Mouse (Mus musculus) kidney, adult 2 months (tissue): ENCODE data around the gene Tmem116.

Experiments used
- CTCF ChIP-seq: fragments of 200-500 bp; conservative IDR thresholded peaks from 2 replicates; pipeline ENCODE4 v1.5.1; 2011; ENCODE audit warnings: low read depth, mild to moderate bottlenecking, control low read depth, low read length, moderate library complexity, mixed read lengths; ENCODE audit not compliant: insufficient read depth, insufficient read length
- POLR2A ChIP-seq: fragments of 200-500 bp; IDR thresholded peaks from one replicate; pipeline ENCODE4 v1.6.1; 2011; ENCODE audit warnings: low read depth, low read length, control low read depth

DNA sequence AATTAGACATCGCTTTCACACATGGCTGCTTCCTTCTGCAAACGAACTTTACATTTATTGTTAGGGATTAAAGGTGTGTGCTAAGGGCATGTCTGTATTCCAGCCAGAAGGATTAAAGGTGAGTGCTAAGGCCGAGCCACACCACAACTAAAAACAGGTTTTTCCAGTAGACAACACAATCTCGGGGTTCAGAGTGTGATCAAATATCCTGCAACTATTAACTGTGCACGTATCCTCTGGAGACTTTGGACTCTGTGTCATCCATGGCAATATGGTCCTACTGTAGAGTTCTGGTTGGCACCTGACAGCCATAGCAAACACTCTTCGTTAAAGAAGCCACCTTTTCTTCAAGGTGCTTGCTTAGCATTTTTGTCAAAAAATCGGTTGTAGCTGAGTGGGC, 58.3 kb downstream of the Tmem116 start:
- TF ChIP-seq CTCF (no peak), POLR2A (no peak)
